Mouse (Mus musculus): ENCODE measurements around the gene Agt. TPM values are rescaled to one million over a fixed set of nuclear protein-coding genes. Genes with fewer than 3 reads are reported as not detected.

The Agt gene
- polyA plus RNA-seq, 1 experiment from 2014 or later: 0.28 TPM

- Histone ChIP-seq H3K36me3 (ENCODE audit: control insufficient read depth, insufficient read depth, low read length) (no peaks in the 10 kb centered on the region), H3K9ac (ENCODE audit: low read depth, low read length) (no peak overlapping the region), H3K4me2 (replicated peaks; ENCODE audit: low read depth, low read length) (no peak overlapping the region), H3K27me3 (ENCODE audit: control insufficient read depth, insufficient read depth, low read length) (no peaks in the 10 kb centered on the region), H3K9me3 (ENCODE audit: control insufficient read depth, low read length) (no peaks in the 10 kb centered on the region), H3K4me3 (ENCODE audit: low read length) (no peak overlapping the region), H3K4me1 (ENCODE audit: control insufficient read depth, insufficient read depth, low read length) (no peaks in the 10 kb centered on the region), H3K27ac (ENCODE audit: low read depth, low read length) (no peak overlapping the region)
- 44% methylated on average over 3 of the region's 3 CpGs for WGBS
- no peak; the same call in 1 of the 2 replicates for ATAC-seq (ENCODE audit: low FRiP score, low TSS enrichment)
Measured at GRCm38 (mm10) chr8:124585718-124586425, 16.4 kb upstream of the Agt start.

- Histone ChIP-seq H3K9me3 (ENCODE audit: control insufficient read depth, low read length) (no peaks in the 10 kb centered on the region), H3K9ac (ENCODE audit: low read depth, low read length) (no peak overlapping the region), H3K27ac (ENCODE audit: low read depth, low read length) (no peak overlapping the region), H3K27me3 (ENCODE audit: control insufficient read depth, insufficient read depth, low read length) (no peaks in the 10 kb centered on the region), H3K4me1 (ENCODE audit: control insufficient read depth, insufficient read depth, low read length) (peaks cover 3% of the 10 kb centered on the region; the same call in 1 of the 2 replicates), H3K4me3 (ENCODE audit: low read length) (no peak overlapping the region), H3K36me3 (ENCODE audit: control insufficient read depth, insufficient read depth, low read length) (no peaks in the 10 kb centered on the region), H3K4me2 (replicated peaks; ENCODE audit: low read depth, low read length) (no peak overlapping the region)
- 83% methylated on average over 1 of the region's 1 CpGs for WGBS
- no peak for ATAC-seq (ENCODE audit: low FRiP score, low TSS enrichment)
Measured at GRCm38 (mm10) chr8:124576751-124577150, 7.2 kb upstream of the Agt start.

- Histone ChIP-seq H3K9ac (ENCODE audit: low read depth, low read length) (no peak within 1 kb of the TSS), H3K4me1 (ENCODE audit: control insufficient read depth, insufficient read depth, low read length) (peaks cover 3% of the 10 kb centered on the region; the same call in 1 of the 2 replicates), H3K9me3 (ENCODE audit: control insufficient read depth, low read length) (no peaks in the 10 kb centered on the region), H3K4me3 (ENCODE audit: low read length) (no peak within 1 kb of the TSS), H3K36me3 (ENCODE audit: control insufficient read depth, insufficient read depth, low read length) (no peaks in the 10 kb centered on the region), H3K27me3 (ENCODE audit: control insufficient read depth, insufficient read depth, low read length) (no peaks in the 10 kb centered on the region), H3K4me2 (replicated peaks; ENCODE audit: low read depth, low read length) (no peak within 1 kb of the TSS), H3K27ac (ENCODE audit: low read depth, low read length) (no peak within 1 kb of the TSS)
- ATAC-seq (ENCODE audit: low FRiP score, low TSS enrichment): no peak
- WGBS: 86% methylated on average over 8 of the region's 8 CpGs
Measured at GRCm38 (mm10) chr8:124575811-124576210, 6.3 kb upstream of the Agt start, which contains the start of gene Capn9. Gene Capn9, plus strand, starts transcription at chr8:124576111.

DNA sequence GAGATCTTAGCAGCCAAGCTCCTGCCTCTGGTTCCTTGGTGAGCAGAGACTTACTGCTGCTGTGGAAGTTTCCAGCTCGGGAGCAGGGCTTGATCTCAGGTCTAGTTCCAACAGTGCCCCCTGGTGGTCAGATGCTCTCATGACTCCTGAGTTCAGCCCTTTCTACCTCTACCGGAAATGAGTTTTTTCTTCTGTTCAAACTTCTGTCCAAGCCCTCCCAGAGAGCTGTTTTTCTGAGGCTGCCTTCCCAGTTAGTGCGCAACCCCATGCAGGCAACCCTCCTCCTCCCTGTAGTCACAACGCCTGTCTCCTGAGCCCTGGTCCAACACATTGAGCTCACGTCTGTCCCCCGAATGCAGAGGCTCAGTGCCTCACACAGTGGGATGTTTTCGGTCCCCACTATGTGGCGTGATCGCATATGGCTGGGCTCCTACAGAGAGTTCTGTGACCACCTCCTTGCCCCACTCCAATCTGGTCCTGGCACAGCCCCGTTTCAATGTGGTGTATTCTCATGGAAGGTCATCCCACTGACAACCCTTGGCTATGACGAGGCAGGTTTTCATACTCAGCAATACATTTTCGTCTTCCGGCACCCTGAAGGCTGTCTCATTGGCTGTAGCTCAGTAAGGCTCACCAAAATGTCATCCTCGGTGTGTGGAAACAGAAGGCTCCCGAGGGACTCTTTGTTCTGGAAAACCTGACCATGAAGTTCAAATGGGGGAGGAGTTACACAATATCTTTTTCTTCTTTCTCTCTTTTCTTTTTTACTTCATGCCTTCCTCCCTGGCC, 4.2 kb upstream of the Agt start:
- WGBS: 63% methylated on average over 15 of the region's 15 CpGs
- Histone ChIP-seq H3K4me1 (ENCODE audit: control insufficient read depth, insufficient read depth, low read length) (peaks cover 3% of the 10 kb centered on the region; the same call in 1 of the 2 replicates), H3K27ac (ENCODE audit: low read depth, low read length) (no peak overlapping the region), H3K36me3 (ENCODE audit: control insufficient read depth, insufficient read depth, low read length) (no peaks in the 10 kb centered on the region), H3K9ac (ENCODE audit: low read depth, low read length) (no peak overlapping the region), H3K9me3 (ENCODE audit: control insufficient read depth, low read length) (no peaks in the 10 kb centered on the region), H3K4me2 (replicated peaks; ENCODE audit: low read depth, low read length) (no peak overlapping the region), H3K4me3 (ENCODE audit: low read length) (no peak overlapping the region), H3K27me3 (ENCODE audit: control insufficient read depth, insufficient read depth, low read length) (no peaks in the 10 kb centered on the region)
- peak; percentile 72; the same call in 1 of the 2 replicates for ATAC-seq (ENCODE audit: low FRiP score, low TSS enrichment)

DNA sequence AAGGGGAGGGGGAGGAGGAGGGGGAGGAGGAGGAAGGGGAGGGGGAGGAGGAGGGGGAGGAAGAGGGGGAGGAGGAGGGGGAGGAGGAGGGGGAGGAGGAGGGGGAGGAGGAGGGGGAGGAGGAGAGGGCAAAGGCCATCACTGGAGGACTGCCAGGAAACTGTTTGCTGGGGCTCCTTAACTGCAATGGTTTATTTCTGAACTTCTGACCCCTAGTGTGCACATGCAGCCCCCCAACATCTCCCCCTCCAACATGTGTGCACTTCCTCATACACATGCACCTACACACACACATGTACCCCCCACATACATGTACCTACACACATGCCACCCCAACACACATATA, 2.9 kb upstream of the Agt start:
- Histone ChIP-seq H3K4me1 (ENCODE audit: control insufficient read depth, insufficient read depth, low read length) (peaks cover 3% of the 10 kb centered on the region; the same call in 1 of the 2 replicates), H3K36me3 (ENCODE audit: control insufficient read depth, insufficient read depth, low read length) (no peaks in the 10 kb centered on the region), H3K27ac (ENCODE audit: low read depth, low read length) (no peak overlapping the region), H3K27me3 (ENCODE audit: control insufficient read depth, insufficient read depth, low read length) (no peaks in the 10 kb centered on the region), H3K4me2 (replicated peaks; ENCODE audit: low read depth, low read length) (no peak overlapping the region), H3K9me3 (ENCODE audit: control insufficient read depth, low read length) (no peaks in the 10 kb centered on the region), H3K9ac (ENCODE audit: low read depth, low read length) (no peak overlapping the region), H3K4me3 (ENCODE audit: low read length) (no peak overlapping the region)
- no peak for ATAC-seq (ENCODE audit: low FRiP score, low TSS enrichment)

- no peaks in the 10 kb centered on the region for H3K36me3 ChIP-seq (ENCODE audit: control insufficient read depth, insufficient read depth, low read length)
- no peak overlapping the region for H3K9ac ChIP-seq (ENCODE audit: low read depth, low read length)
- H3K27me3 ChIP-seq (ENCODE audit: control insufficient read depth, insufficient read depth, low read length): no peaks in the 10 kb centered on the region
- H3K4me2 ChIP-seq (replicated peaks; ENCODE audit: low read depth, low read length): no peak overlapping the region
- H3K27ac ChIP-seq (ENCODE audit: low read depth, low read length): no peak overlapping the region
- 72% methylated on average over 8 of the region's 8 CpGs for whole genome bisulfite sequencing
- H3K9me3 ChIP-seq (ENCODE audit: control insufficient read depth, low read length): no peaks in the 10 kb centered on the region
- peaks cover 3% of the 10 kb centered on the region; the same call in 1 of the 2 replicates for H3K4me1 ChIP-seq (ENCODE audit: control insufficient read depth, insufficient read depth, low read length)
- ATAC-seq (ENCODE audit: low FRiP score, low TSS enrichment): no peak
- H3K4me3 ChIP-seq (ENCODE audit: low read length): no peak overlapping the region
Measured at GRCm38 (mm10) chr8:124571732-124572429, 2.4 kb upstream of the Agt start.

GRCm38 (mm10) chr8:124569100-124569499, 406 bp downstream of the Agt start:
- Histone ChIP-seq H3K27me3 (ENCODE audit: control insufficient read depth, insufficient read depth, low read length) (no peaks in the 10 kb centered on the region), H3K4me3 (ENCODE audit: low read length) (no peak overlapping the region), H3K27ac (ENCODE audit: low read depth, low read length) (no peak overlapping the region), H3K9ac (ENCODE audit: low read depth, low read length) (no peak overlapping the region), H3K4me2 (replicated peaks; ENCODE audit: low read depth, low read length) (no peak overlapping the region), H3K4me1 (ENCODE audit: control insufficient read depth, insufficient read depth, low read length) (peaks cover 3% of the 10 kb centered on the region; the same call in 1 of the 2 replicates), H3K9me3 (ENCODE audit: control insufficient read depth, low read length) (no peaks in the 10 kb centered on the region), H3K36me3 (ENCODE audit: control insufficient read depth, insufficient read depth, low read length) (no peaks in the 10 kb centered on the region)
- no peak for ATAC-seq (ENCODE audit: low FRiP score, low TSS enrichment)
- WGBS: 76% methylated on average over 2 of the region's 2 CpGs

DNA sequence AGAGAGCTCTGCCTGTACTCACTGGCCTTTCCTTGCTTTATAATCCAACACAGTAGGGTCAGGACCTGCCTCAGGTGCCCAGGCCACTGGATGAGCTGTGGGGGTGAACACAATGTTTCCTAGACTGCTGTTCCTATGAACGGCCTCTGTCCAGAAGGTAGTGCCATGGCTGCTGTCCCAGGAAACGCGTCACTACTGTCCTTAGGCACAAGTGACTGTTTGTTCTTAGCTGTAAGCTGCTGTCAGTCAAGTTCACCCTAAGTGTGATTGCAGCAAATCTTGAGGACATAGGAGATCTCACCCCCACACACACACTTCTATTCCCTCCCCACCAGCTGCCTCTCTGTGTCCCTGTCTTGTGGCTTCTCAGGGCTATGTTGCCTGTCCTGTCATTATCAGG, 1.9 kb downstream of the Agt start:
- H3K9me3 ChIP-seq (ENCODE audit: control insufficient read depth, low read length): no peaks in the 10 kb centered on the region
- 87% methylated on average over 3 of the region's 3 CpGs for WGBS
- no peaks in the 10 kb centered on the region for H3K36me3 ChIP-seq (ENCODE audit: control insufficient read depth, insufficient read depth, low read length)
- no peak for ATAC-seq (ENCODE audit: low FRiP score, low TSS enrichment)
- H3K27ac ChIP-seq (ENCODE audit: low read depth, low read length): no peak overlapping the region
- H3K4me1 ChIP-seq (ENCODE audit: control insufficient read depth, insufficient read depth, low read length): no peaks in the 10 kb centered on the region
- H3K4me2 ChIP-seq (replicated peaks; ENCODE audit: low read depth, low read length): no peak overlapping the region
- H3K9ac ChIP-seq (ENCODE audit: low read depth, low read length): no peak overlapping the region
- no peaks in the 10 kb centered on the region for H3K27me3 ChIP-seq (ENCODE audit: control insufficient read depth, insufficient read depth, low read length)
- no peak overlapping the region for H3K4me3 ChIP-seq (ENCODE audit: low read length)

DNA sequence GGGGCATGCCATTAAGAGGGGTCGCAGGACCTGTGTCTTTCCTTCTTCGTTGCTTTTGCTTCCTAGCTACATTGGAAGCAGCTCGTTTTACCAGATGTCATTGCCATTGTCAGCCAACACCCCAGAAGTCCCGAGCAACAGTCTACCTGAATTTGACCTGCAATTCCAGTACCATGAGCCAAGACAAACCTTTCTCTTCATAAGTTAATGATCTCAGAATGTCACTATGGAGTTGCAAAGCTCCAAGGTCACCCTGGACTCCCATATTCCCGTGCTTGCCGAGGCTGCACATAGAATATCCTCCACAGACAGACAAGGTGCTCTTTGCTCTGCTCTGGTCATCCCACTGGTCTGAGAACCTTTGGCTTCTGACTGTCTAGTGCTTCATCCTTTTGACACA, 2.4 kb downstream of the Agt start:
- H3K4me3 ChIP-seq (ENCODE audit: low read length): no peak overlapping the region
- H3K4me2 ChIP-seq (replicated peaks; ENCODE audit: low read depth, low read length): no peak overlapping the region
- ATAC-seq (ENCODE audit: low FRiP score, low TSS enrichment): no peak
- no peaks in the 10 kb centered on the region for H3K9me3 ChIP-seq (ENCODE audit: control insufficient read depth, low read length)
- no peaks in the 10 kb centered on the region for H3K36me3 ChIP-seq (ENCODE audit: control insufficient read depth, insufficient read depth, low read length)
- H3K9ac ChIP-seq (ENCODE audit: low read depth, low read length): no peak overlapping the region
- H3K27ac ChIP-seq (ENCODE audit: low read depth, low read length): no peak overlapping the region
- WGBS: 84% methylated on average over 6 of the region's 6 CpGs
- no peaks in the 10 kb centered on the region for H3K4me1 ChIP-seq (ENCODE audit: control insufficient read depth, insufficient read depth, low read length)
- no peaks in the 10 kb centered on the region for H3K27me3 ChIP-seq (ENCODE audit: control insufficient read depth, insufficient read depth, low read length)
